Mouse (Mus musculus) CH12F3 (cell line): ENCODE results near the gene Gm45902.

Experiments used
- in situ Hi-C: fragments of 300-500 bp; cut with MboI; formaldehyde crosslinking; loops from 2 replicates; pipeline ENCODE4 v1.14.3; 2020; ENCODE audit warnings: low sequenced_read_pairs

Gene Gm45902

GRCm38 (mm10) chr2:3512552-3513454 is at the start of gene Gm45902, which contains the start of the genes Hspa14 and Cdnf:
Gene Gm45902, minus strand, starts transcription at chr2:3512790.
Gene Hspa14, minus strand, starts transcription at chr2:3512814.
Gene Cdnf, plus strand, starts transcription at chr2:3513030.
- in situ Hi-C loops: no loop called here

- in situ Hi-C loops: loop anchor here (25.0 kb wide), 1 partner anchor 216 kb away; no protein-coding TSS in a partner anchor
Measured at GRCm38 (mm10) chr2:3546588-3546987, 34.0 kb upstream of the Gm45902 start.

GRCm38 (mm10) chr2:3546055-3546454 is 33.5 kb upstream of the Gm45902 start:
- in situ Hi-C loops: loop anchor here (25.0 kb wide), 1 partner anchor 216 kb away; no protein-coding TSS in a partner anchor

GRCm38 (mm10) chr2:3541307-3542079 is 28.9 kb upstream of the Gm45902 start:
- in situ Hi-C loops: loop anchor here (25.0 kb wide), 1 partner anchor 221 kb away; no protein-coding TSS in a partner anchor

- in situ Hi-C loops: loop anchor here (25.0 kb wide), 1 partner anchor 236 kb away; no protein-coding TSS in a partner anchor
Measured at GRCm38 (mm10) chr2:3526288-3526687, 13.7 kb upstream of the Gm45902 start.

GRCm38 (mm10) chr2:3522558-3522957 is 10.0 kb upstream of the Gm45902 start:
- in situ Hi-C loops: no loop called here

- in situ Hi-C loops: no loop called here
Measured at GRCm38 (mm10) chr2:3512076-3512475, 514 bp downstream of the Gm45902 start.

- in situ Hi-C loops: no loop called here
Measured at GRCm38 (mm10) chr2:3500886-3501285, 11.7 kb downstream of the Gm45902 start.

GRCm38 (mm10) chr2:3499543-3499942 is 13.0 kb downstream of the Gm45902 start:
- in situ Hi-C loops: no loop called here

GRCm38 (mm10) chr2:3493833-3494409 is 18.7 kb downstream of the Gm45902 start:
- in situ Hi-C loops: no loop called here

GRCm38 (mm10) chr2:3489816-3490215 is 22.8 kb downstream of the Gm45902 start:
- in situ Hi-C loops: no loop called here

- in situ Hi-C loops: no loop called here
Measured at GRCm38 (mm10) chr2:3480239-3480638, 32.4 kb downstream of the Gm45902 start.

- in situ Hi-C loops: no loop called here
Measured at GRCm38 (mm10) chr2:3475746-3476251, 36.8 kb downstream of the Gm45902 start.

GRCm38 (mm10) chr2:3474861-3475283 is 37.7 kb downstream of the Gm45902 start, which contains the start of gene Suv39h2:
Gene Suv39h2, minus strand, starts transcription at chr2:3475031.
- in situ Hi-C loops: no loop called here

- in situ Hi-C loops: no loop called here
Measured at GRCm38 (mm10) chr2:3474361-3474805, 38.2 kb downstream of the Gm45902 start.

GRCm38 (mm10) chr2:3473891-3474290 is 38.7 kb downstream of the Gm45902 start:
- in situ Hi-C loops: no loop called here

GRCm38 (mm10) chr2:3456590-3456989 is 56.0 kb downstream of the Gm45902 start:
- in situ Hi-C loops: no loop called here
